Mouse (Mus musculus) bone marrow macrophage, adult 2 months (primary cell): ENCODE measurements around the gene Myo16.

Experiments used
- CTCF ChIP-seq: IDR thresholded peaks from 2 replicates; pipeline ENCODE4 v1.5.1; 2012; ENCODE audit warnings: low read depth, mild to moderate bottlenecking, low read length, moderate library complexity
- POLR2A ChIP-seq: IDR thresholded peaks from 2 replicates; pipeline ENCODE4 v1.6.1; 2012; ENCODE audit warnings: mild to moderate bottlenecking, low read depth, low read length, borderline replicate concordance

- TF ChIP-seq CTCF: no peak
- TF ChIP-seq POLR2A: no peak
Observed at GRCm38 (mm10) chr8:10665821-10666283, 512.1 kb downstream of the Myo16 start.
